Mouse (Mus musculus) layer of hippocampus, adult 9-10 months (tissue): Measurements from ENCODE around the gene Elovl6.

Experiments used
- DNase-seq: peaks from one replicate; pipeline ENCODE4 v3.0.0; 2022; ENCODE audit warnings: low spot score

Gene Elovl6

DNA sequence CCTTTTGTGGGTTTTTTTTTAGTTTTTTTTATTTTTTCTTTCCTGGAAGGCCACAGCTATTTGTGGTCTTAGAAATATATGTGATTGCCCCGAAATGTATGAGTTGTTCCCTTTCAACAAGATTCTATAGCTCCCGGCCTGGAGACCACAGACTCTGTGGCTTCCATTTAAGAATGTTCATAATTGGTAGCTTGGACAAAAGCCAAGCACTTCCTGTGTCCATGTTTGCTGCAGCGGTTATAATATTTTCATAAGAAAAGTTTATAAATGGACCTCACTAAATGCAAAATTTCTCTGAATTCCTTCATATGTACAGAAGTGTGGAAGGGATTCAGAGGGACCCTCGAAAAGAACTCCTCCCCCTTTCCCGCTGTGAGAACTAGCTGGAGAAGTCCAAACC, 114.6 kb downstream of the Elovl6 start:
- DNase-seq: no peak

DNA sequence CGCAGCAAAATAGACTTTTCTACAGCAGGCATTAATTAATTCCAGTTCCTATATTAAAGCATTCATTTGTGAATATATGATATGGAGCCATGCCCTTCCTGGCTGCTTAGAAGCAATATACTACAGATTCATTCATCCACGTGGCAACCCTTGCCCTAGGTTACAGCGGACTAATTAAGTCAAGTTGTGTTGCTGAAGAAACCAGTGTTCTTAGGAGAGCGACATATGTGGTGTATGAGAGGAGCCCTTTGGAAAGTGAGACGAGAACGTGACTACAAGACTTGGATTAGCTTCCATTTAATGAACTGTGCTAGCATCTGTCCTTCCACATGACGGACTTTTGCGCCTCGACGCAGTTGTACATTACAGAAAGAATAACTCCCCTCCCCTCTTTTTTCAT, 115.2 kb downstream of the Elovl6 start:
- DNase-seq: no peak

DNA sequence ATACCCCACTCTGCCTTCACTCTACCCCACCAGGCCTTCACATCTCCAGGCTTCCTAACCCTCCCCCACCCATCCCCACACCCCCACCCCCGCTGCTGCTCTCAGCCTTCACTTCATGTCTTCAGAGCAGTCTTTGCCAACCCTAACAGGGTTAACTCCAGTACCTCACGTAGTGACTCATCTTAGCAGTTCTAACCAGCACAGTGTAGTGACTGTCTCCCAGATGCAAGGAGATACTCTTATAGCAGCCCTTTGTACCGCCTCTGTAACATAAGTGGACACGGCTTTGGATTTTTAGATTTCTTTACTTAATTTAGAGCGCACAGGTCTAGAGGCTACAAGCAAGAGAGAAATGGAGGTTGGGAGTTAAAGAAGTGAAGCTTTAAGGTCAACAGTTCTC, 116.4 kb downstream of the Elovl6 start:
- no peak for DNase-seq

DNA sequence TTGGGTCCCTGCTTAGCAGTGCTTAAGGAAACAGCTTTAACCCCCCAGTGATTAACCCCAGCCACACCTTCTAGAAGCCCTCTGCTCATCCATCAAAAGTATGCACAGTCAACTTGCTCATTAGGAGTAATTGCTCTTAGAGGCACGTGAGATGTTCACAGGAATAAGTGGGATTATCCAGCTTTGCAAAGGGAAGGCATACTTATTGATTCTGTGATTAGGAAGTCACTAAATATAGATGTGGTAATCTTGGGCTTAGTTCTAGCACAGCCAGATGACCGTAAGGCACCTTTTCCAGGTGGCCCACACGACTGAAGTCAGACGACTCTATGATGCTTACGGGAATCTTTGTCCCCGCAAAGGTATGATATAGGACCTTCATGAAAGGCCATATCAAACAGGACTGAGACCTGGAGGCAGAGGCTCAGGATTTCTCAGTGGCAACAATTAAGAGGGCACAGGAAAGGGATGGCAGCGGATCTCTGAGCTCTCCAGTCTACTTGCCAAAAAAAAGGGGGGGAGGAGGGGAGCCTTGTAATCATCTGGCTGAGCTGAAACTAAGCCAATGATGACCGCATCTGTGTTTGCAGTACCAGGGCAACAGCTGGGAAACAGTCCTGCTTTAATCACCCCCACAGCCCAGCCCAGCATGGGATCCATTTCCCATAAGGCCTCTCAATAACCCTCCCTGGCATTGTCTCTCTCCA, 117.6 kb downstream of the Elovl6 start:
- peak; percentile 30 for DNase-seq

DNA sequence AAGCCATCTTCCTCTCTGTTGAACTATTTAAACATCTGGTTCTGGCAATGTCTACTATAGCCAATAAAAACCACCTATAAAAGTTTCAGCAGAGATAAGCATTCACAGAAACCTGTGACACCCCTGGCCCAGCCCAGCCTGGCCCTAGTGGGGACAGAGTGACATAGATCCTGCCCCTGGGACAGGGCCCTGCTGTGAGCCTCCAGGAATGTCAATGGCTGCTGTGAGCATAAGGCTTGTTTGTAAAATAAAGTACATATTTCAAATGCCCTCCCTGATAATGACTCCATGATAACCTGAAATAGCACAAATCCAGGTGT, 118.1 kb downstream of the Elovl6 start:
- no peak for DNase-seq

DNA sequence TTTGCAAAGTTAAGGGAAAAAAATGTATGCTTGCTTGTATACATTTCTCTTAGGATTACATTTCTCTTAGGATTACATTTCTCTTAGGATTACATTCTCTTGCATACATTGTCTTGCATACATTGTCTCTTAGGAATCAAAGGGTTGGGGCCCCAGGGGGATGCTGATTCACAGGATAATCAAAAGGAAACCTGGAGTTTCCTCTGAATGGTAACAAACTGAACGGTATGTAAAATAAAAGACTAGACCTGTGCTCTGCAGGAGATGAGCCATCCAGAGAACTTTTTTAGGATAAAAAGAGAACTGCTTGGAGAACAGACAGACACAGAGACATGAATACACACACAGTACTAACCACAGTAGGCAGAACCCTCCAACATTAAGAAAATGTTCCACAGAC, 118.8 kb downstream of the Elovl6 start:
- no peak for DNase-seq

DNA sequence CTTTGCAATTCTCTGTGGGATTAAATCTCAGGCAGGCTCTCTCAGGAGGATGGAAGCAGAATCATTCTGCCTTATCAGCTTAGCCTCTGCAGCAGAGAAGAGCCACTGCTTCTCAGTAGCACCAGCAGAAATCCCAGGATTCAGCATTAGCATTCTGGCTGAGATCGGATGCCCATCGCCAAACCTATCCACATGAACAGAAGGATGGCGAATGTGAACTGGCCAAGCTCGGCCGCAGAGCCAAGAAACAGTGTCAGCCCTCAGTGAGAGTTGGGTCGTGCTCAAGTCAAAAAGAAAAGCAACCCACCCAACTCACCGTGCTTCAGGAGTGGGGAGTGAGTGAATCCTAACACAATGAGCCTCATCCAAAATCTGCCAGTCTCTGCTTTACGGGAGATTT, 119.6 kb downstream of the Elovl6 start:
- DNase-seq: no peak

DNA sequence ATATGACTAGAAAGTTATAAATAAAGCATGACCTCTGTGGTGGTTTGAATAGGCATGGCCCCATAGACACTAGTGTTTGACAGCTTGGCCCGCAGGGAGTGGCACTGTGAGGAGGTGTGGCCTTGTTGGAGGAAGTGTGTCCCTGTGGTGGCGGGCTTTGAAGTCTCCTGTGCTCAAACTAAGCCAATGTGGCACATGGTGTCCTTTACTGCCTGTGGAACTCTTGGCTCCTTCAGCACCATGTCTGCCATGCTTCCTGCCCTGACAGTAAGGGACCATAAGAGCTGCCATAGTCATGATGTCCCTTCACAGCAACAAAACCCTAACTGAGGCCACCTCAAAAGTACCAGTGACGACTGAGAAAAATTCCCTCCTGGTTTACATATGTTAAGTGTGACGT, 120.3 kb downstream of the Elovl6 start:
- DNase-seq: no peak

DNA sequence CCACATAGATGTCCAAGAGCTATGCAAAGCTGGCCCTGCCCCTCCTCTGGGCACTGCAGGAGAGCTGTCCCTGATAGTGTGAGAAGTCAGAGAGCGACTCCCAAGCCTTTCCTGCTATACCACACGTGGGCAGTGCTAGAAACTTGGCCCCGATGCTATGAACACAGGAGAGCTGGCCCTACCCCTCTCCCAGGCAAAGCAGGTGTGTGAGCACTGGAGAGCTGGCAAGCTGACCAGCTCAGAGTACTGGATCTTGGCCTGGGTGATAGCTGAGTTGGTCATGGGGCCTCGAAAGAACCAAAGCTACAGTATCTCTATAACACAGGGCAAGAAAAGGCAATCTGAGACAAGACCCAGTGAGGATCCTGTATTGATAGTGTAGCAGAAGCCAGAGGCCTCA, 124.4 kb downstream of the Elovl6 start:
- DNase-seq: no peak

DNA sequence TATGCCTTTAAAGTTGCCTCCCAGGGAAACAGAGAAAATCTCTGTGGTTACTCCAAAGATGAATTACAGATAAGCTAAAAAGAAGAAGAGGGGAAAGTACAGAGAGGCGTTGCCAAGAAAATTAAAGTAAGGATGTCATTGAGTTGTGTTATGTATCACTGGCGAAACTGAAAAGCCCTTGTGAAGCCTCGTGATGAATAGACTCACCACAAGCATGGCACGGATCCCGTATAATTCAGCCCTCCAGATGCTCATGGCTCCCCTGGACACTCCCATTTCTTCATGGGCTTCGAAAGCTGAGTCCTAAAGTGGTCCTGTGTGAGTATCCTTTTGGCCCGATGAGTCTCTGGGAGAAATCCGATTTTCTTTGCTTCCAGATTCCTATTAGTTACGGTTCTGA, 125.1 kb downstream of the Elovl6 start:
- DNase-seq: no peak

DNA sequence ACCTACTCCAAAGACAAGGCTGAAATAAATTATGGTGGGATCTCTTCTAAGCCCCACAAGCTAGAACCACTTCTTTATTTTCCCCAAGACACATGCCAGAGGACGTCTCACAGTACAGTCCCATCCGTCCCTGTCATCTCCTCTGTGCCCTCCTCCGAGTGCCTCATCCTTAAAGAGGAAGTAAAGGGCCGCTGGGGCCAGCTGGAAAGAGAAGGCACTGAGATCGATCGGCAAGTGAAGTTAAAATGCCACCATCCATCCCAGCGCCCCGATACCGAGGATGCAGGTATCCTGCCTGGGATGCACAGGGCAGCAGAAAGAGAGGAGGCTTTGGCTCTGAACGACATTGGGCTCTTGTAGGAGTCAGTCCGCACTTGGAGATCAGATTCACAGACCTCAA, 125.6 kb downstream of the Elovl6 start:
- DNase-seq: no peak

DNA sequence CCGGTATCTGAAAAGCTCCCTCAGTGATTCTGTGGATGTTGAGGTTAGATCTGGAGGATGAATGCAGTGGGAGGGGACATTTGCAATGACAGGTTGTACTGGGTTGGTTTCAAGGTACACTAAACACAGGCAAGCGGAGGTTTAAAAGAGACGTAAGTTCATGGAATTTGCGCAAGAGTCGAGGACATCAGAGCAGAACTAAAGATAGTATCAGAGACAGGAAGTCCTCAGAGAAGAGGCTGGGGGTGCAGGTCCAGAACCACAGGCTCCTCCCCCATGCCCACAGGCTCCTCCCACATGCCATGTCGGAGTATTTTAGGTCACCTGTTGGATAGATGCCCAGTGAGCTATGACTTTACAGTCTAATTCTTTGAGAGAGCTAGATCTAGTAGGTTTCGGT, 126.6 kb downstream of the Elovl6 start:
- no peak for DNase-seq

DNA sequence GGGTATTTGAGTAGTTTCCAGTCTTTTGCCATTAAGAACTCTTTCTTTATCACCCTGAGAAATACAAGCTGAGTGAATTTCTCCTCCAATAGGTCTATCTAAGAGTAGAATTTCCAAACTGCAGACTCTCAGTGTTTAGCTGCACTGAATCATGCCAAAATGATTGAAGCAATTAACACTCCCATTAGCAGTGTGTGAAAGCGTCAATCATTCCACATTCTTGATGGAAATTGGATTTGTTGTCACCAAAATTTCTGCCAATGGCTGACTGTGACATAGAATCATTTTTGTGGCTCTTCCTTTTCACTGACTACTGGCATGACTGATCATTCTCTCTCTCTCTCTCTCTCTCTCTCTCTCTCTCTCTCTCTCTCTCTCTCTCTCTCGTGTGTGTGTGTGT, 131.8 kb downstream of the Elovl6 start:
- no peak for DNase-seq

DNA sequence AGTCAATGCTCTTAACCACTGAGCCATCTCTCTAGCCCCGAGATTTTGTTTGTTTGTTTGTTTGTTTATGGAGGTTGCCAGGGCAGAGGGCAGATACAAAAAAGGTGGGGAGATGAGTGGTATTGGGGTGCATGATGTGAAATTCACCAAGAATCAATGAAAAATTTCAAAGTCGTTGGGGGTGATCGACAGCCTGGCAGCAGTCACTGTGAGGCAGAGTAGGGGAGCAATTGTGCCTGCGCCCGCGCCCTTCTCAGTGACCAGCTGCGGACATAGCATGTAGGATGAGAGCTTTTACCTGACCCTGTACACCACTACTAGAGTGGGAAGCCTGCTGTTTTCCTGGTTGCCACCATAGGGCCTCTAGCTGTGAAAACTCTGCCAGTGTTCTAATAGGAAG, 143.8 kb downstream of the Elovl6 start:
- DNase-seq: no peak

DNA sequence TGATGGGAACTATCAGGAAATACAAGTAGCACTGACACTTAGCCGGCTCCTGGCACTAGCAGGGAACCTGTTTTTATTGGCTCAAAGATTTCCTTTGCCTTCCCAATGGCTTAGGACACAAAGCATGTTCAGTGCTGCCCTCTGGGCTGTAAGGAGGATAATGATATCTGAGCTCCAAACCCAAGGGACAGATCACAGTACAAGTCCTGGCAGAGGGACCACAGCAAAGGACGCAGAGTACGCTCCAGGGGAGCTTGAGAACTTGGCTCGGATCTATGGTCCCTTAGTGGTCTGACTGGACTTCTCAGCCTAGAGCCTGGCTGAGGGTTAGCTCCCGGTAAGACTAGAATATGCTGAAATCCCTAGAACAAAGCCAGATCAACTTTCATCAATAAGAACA, 148.1 kb downstream of the Elovl6 start:
- DNase-seq: peak; percentile 17

DNA sequence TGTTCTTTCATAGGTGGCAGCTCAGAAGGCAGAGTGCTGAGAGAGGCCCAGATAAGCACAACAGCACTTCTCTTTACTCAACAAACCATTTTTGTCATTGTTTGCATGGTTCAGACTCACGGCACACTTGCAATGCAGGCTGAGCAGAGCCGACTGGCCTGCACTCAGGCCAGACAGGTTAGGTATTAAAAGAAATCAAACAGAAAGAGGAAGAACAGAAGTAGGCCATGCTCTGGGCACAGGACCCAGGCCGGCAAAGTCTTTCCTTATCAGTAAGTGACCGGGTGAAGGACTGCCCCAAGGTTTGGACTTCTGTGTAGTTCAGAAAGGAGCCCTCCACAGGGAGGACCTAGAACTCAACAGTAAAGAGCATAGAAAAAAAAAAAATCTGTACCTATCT, 149.7 kb downstream of the Elovl6 start:
- no peak for DNase-seq

DNA sequence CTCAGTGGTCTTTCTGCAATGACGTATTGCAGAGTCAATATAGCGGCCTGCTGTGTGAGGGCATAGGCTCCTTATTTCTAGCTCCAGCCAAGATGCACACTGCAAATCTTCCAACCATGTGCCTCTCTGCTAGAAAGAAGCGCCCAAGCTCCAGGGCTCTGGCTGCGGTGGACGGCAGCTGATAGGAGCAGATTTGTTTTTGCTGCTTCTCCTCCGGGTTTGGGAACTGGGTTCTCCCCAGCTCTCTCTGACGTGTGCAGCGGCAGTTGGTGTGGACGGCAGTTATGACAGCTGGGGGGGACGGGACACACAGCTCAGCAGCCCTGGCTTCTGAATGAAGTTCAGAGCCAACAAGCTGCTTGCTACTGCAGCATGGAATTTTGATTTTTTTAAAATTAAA, 150.2 kb downstream of the Elovl6 start:
- DNase-seq: peak; percentile 10

DNA sequence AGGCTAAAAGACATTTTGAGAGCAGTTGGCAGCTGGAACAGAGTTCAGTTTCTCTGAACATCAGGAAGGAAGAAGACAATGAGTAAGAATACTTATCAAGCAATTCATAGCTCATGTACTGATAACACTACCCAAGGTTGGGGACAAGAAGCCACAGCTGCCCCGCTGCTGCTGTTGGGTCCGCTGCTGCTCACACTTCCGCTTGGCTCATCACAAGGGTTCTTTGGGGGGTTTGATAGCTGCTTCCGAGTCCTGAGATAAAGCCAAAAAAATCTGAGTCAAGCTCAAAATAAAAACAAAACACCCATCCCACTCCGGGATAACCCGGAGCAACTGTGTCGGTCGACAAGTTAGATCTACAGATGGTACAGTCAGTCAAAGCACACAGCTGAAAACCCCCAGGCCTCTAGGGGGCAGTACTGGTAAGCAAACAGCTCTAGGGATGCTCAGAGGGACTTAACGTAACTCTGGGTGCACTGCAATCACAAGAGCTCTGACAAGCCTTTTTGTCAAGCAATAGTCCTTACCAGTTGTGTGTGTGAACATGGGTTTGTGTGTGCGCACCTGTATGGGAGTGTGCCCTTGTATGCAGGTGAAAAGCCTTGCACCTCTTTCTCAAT, 151.0 kb downstream of the Elovl6 start:
- no peak for DNase-seq

DNA sequence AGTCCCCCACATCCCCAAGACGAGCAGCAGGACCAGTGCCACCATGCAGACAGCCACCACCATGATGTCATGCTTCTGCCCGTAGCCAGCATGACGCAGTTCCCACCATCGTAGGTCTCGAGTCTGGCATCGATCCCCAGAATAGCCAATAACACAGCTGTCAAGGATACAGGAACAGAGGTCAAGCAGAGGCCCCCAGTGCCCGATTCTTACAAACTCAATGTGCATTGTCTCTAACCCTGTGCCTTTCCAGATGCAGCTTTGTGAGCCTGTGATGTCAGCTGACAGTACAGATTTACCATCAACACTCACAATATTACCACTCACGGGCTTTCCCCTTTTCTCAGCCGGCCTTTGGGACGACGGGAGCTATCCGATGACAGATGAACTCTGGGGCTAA, 154.0 kb downstream of the Elovl6 start:
- no peak for DNase-seq

DNA sequence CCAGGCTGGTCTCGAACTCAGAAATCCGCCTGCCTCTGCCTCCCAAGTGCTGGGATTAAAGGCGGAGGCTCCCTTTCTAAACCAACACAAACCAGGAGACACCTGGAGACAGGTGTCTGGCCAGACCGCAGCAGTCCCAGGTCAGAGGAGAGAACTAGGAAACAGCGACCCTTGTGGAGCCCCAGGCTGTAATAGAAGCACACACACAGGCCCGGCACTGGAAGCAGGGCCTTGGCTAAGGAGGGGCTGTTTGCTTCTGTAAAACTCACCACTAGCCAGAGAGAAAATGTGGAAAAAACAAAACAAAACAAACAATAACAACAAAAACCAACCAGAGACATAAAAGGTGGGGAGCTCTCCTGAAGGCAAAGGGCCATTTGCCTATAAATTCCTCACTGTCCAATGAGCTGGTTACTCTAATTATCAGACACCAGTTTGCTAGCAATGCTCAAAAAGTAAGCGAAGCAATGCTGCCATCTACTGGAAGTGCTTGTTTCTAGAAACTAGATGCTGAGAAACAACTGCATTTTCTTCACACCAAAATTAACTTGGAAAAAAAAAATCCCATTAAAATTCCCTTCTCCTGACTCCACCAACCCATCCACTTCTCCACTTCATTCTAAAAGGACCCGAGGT, 154.7 kb downstream of the Elovl6 start:
- peak; percentile 79 for DNase-seq

DNA sequence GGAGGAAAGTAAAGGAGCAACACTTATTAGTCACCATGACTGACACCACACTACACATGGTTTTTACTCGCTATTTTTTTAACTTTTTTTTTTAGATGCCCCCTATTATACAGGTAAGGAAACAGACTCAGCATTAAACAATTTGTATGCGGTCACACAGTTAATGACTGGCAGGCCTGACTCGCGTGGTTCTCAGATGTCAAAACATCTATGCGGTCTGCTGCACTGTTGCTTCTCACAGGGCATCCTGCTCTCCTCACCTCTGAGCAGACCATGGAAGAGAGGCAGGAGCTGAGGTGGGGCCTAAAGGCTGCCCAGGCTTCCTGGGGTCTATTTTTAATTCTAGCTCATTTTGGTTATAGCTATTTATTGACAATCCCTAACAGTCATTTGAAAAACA, 155.3 kb downstream of the Elovl6 start:
- no peak for DNase-seq
